Mouse (Mus musculus) kidney, embryonic 16.5 days (tissue): ENCODE results near the gene Hdhd5. TPM values are rescaled to one million over a fixed set of nuclear protein-coding genes. Genes with fewer than 3 reads are reported as not detected.
A peak's percentile ranks its signal among the peaks of the same experiment; 100 is the strongest.

Source experiments
- ATAC-seq: fragments of 200-750 bp; cut with Nextera tagmentation; 2 replicates; pipeline ENCODE4 v1.8.0; 2017; ENCODE audit warnings: moderate TSS enrichment; ENCODE audit not compliant: low FRiP score, low TSS enrichment
- H3K27ac ChIP-seq: fragments of 300-500 bp; sonication (generic); 2 replicates; pipeline ENCODE4 v1.5.1; 2014; ENCODE audit warnings: low read length
- H3K27me3 ChIP-seq: fragments of 300-500 bp; sonication (generic); 2 replicates; pipeline ENCODE4 v1.6.1; 2014; ENCODE audit warnings: low read length, control low read depth, mixed read lengths; ENCODE audit not compliant: insufficient read depth
- H3K36me3 ChIP-seq: fragments of 300-500 bp; sonication (generic); 2 replicates; pipeline ENCODE4 v1.6.1; 2014; ENCODE audit warnings: low read length, control low read depth, mixed read lengths; ENCODE audit not compliant: insufficient read depth
- H3K4me1 ChIP-seq: fragments of 300-500 bp; sonication (generic); 2 replicates; pipeline ENCODE4 v1.6.1; 2014; ENCODE audit warnings: low read length, control low read depth, mixed read lengths; ENCODE audit not compliant: insufficient read depth
- H3K4me2 ChIP-seq: fragments of 300-500 bp; sonication (generic); replicated peaks from 2 replicates; pipeline ENCODE4 v1.6.1; 2014; ENCODE audit warnings: low read depth, low read length
- H3K4me3 ChIP-seq: fragments of 300-500 bp; sonication (generic); 2 replicates; pipeline ENCODE4 v1.5.1; 2014; ENCODE audit warnings: mild to moderate bottlenecking, low read length
- H3K9ac ChIP-seq: fragments of 300-500 bp; sonication (generic); replicated peaks from 2 replicates; pipeline ENCODE4 v1.6.1; 2014; ENCODE audit warnings: low read length
- H3K9me3 ChIP-seq: fragments of 300-500 bp; sonication (generic); 2 replicates; pipeline ENCODE4 v1.6.1; 2016; ENCODE audit warnings: low read length, control low read depth
- WGBS: fragments of 180-500 bp; shearing (Covaris S2); extraction: QIAGEN DNeasy Blood & Tissue Kit; methylation state at CpG from one replicate; pipeline ENCODE4 v1.1.7; 2014; 5-methylcytosine and 5-hydroxymethylcytosine counted together
- polyA plus RNA-seq: library from polyadenylated mRNA; unstranded; fragments of >200 nt; fragmentation: Nextera tagmentation; extraction: Ambion mirVana; gene quantifications from 2 replicates; pipeline ENCODE4 v1.2.1, GENCODE M21; 2015

The Hdhd5 gene
- polyA plus RNA-seq, 1 experiment from 2014 or later, result 22.1 TPM

DNA sequence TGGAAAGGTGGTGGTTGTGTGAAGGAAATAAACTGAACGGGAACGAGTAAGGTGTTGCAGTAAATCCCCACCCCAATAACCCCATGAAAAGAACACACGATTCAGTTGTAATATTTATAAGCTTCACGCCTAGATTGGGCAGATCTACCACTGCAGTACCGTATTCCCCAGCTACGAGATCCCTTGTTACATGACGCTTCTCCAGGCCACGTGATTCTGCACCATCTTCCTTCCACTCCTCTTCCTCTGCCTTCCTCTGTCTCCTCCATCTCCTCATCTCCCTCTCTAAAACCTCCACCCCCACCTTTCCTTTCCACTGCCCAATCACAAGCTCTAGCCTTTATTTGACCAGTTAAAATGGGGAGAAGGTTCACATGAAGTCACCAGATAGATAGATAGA lies 25.5 kb upstream of the Hdhd5 start:
- Histone ChIP-seq H3K9me3 (no peaks in the 10 kb centered on the region), H3K27ac (no peak overlapping the region)

DNA sequence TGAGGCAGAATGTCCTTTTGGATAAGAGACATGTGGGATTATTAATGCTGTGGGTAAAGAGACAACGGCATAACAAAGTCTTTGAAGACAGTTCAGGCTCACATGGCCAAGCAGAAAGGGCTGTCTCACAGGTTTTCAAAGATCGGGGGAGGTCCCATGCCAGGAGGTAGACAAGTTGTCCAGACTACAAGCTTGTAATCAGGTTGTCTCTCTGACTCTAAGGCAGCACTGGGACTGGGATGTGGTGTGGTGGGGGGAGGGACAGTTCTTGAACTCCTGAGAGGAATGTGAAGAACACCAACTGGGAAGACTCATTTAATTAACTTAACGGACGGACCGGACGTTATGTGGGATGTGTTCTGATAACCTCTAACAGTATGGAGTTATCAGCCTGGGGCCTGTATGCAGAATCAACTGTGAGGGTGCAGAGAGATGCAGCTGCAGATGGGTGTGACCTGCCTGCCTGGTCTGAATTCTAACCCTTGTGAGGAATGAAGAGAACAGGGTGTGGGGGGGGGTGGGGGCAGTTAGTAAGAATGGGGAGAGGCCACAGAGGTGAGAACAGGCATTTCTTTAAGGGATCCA lies 25.0 kb upstream of the Hdhd5 start:
- Histone ChIP-seq H3K36me3 (no peaks in the 10 kb centered on the region), H3K4me2 (no peak overlapping the region), H3K4me1 (no peaks in the 10 kb centered on the region), H3K27me3 (no peaks in the 10 kb centered on the region), H3K27ac (no peak overlapping the region), H3K9ac (no peak overlapping the region), H3K9me3 (no peaks in the 10 kb centered on the region), H3K4me3 (no peak overlapping the region)
- ATAC-seq, result no peak
- 87% methylated on average over 6 of the region's 6 CpGs for WGBS

More for the DNA sequence above, 25.5 kb upstream of the Hdhd5 start:
- Histone ChIP-seq H3K4me3 (no peak overlapping the region), H3K4me2 (no peak overlapping the region), H3K36me3 (no peaks in the 10 kb centered on the region), H3K9ac (no peak overlapping the region), H3K27me3 (no peaks in the 10 kb centered on the region), H3K4me1 (no peaks in the 10 kb centered on the region)
- WGBS, result 87% methylated on average over 8 of the region's 8 CpGs
- ATAC-seq, result no peak

DNA sequence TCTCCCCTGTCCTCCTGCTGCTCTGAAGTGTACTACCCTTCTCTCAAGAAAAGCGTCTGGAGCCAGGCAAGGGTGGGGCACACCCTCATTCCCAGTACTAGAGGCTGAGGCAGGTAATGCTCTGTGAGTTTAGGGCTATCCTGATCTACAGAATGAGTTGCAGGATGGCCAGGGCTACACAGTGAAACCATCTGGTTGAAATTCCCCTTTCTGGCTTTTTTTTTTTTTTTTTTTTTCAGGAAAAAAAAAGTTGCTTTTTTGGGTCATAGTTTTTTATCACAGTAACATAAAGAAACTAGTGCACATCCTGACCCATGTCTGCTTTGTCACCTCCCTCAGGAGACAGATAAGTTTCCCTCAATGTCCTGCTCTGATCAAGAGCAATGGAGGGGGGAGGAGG lies 24.0 kb upstream of the Hdhd5 start:
- no peaks in the 10 kb centered on the region for H3K9me3 ChIP-seq
- no peaks in the 10 kb centered on the region for H3K27me3 ChIP-seq
- H3K27ac ChIP-seq, result no peak overlapping the region
- H3K4me2 ChIP-seq, result no peak overlapping the region
- WGBS, result 57% methylated on average over 1 of the region's 1 CpGs
- ATAC-seq, result no peak
- H3K4me3 ChIP-seq, result no peak overlapping the region
- no peaks in the 10 kb centered on the region for H3K4me1 ChIP-seq
- H3K9ac ChIP-seq, result no peak overlapping the region
- no peaks in the 10 kb centered on the region for H3K36me3 ChIP-seq

DNA sequence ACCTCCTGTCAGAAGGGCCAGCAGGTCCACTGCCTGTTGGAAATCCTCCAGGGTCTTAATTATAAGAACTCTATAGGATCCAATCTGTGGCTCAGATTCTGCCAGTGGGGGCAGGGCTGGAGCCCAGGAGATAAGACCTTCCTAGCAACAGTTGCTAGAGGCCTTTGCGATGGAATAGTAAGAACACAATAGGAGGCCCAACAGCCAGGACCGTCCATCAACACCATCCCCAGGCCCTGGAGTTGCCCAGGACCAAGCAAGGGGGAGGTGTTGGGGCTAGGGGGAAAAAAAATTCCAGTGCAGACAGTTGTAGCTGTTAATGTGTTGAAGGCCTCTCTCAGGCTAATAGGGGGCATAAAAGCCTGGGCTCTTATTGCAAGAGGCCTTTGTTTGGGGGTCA lies 19.1 kb upstream of the Hdhd5 start:
- no peaks in the 10 kb centered on the region for H3K4me1 ChIP-seq
- H3K27ac ChIP-seq, result no peak overlapping the region
- H3K36me3 ChIP-seq, result no peaks in the 10 kb centered on the region
- ATAC-seq, result no peak
- H3K27me3 ChIP-seq, result no peaks in the 10 kb centered on the region
- 39% methylated on average over 2 of the region's 2 CpGs for WGBS
- H3K9me3 ChIP-seq, result no peaks in the 10 kb centered on the region
- H3K9ac ChIP-seq, result no peak overlapping the region
- no peak overlapping the region for H3K4me2 ChIP-seq
- H3K4me3 ChIP-seq, result no peak overlapping the region

GRCm38 (mm10) chr6:120548581-120548980 lies 17.5 kb upstream of the Hdhd5 start:
- no peak overlapping the region for H3K4me2 ChIP-seq
- no peak for ATAC-seq
- H3K27ac ChIP-seq, result no peak overlapping the region
- H3K9me3 ChIP-seq, result no peaks in the 10 kb centered on the region
- no peaks in the 10 kb centered on the region for H3K27me3 ChIP-seq
- H3K4me3 ChIP-seq, result no peak overlapping the region
- H3K4me1 ChIP-seq, result no peaks in the 10 kb centered on the region
- H3K36me3 ChIP-seq, result no peaks in the 10 kb centered on the region
- WGBS, result 91% methylated on average over 3 of the region's 3 CpGs
- no peak overlapping the region for H3K9ac ChIP-seq

DNA sequence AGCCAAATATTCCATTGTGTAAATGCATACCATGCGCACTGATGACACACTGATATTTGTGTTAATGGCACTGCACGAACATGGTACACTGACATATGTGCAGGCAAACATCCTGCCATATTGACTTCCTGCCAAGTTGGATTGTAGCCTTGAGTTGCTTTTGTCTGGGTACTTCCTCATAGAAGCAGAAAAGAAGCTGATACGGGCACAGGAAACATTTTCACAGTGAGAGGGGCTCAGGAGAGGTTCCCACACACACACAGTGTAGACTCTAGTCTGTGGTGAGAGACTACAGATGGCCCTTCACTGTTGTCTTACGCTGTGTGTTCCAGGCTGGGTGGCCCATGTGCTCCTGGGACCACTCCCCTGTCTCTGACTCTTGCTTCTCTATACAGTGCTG lies 15.9 kb upstream of the Hdhd5 start:
- H3K9me3 ChIP-seq, result no peaks in the 10 kb centered on the region
- H3K9ac ChIP-seq, result no peak overlapping the region
- no peak for ATAC-seq
- no peak overlapping the region for H3K4me2 ChIP-seq
- no peaks in the 10 kb centered on the region for H3K27me3 ChIP-seq
- WGBS, result 85% methylated on average over 4 of the region's 4 CpGs
- no peaks in the 10 kb centered on the region for H3K4me1 ChIP-seq
- no peak overlapping the region for H3K4me3 ChIP-seq
- H3K27ac ChIP-seq, result no peak overlapping the region
- no peaks in the 10 kb centered on the region for H3K36me3 ChIP-seq

DNA sequence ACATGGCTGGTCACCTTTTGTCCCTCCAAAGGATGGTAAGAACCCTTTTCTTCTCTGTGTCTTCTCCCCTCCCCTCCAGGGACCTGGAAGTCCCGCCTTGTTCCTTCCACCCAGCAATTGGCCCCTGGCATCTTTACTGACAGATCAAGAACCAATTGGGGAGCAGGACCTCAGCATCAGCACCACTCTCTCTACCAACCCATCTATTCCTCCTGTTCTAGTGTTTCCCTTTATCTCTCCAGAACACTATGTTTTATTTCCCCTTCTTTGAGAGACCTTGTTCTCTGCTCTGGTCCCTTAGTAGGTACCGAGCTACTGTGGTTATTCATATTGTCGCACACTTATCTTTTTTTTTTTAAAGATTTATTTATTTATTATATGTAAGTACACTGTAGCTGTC lies 15.2 kb upstream of the Hdhd5 start:
- 88% methylated on average over 3 of the region's 3 CpGs for WGBS
- no peak overlapping the region for H3K27ac ChIP-seq
- no peaks in the 10 kb centered on the region for H3K27me3 ChIP-seq
- no peaks in the 10 kb centered on the region for H3K4me1 ChIP-seq
- H3K4me3 ChIP-seq, result no peak overlapping the region
- no peaks in the 10 kb centered on the region for H3K36me3 ChIP-seq
- H3K9ac ChIP-seq, result no peak overlapping the region
- ATAC-seq, result no peak
- no peak overlapping the region for H3K4me2 ChIP-seq
- H3K9me3 ChIP-seq, result no peaks in the 10 kb centered on the region

GRCm38 (mm10) chr6:120542061-120542460 lies 10.9 kb upstream of the Hdhd5 start:
- no peaks in the 10 kb centered on the region for H3K27me3 ChIP-seq
- H3K4me2 ChIP-seq, result no peak overlapping the region
- no peak overlapping the region for H3K27ac ChIP-seq
- H3K36me3 ChIP-seq, result no peaks in the 10 kb centered on the region
- no peaks in the 10 kb centered on the region for H3K9me3 ChIP-seq
- H3K9ac ChIP-seq, result no peak overlapping the region
- no peak for ATAC-seq
- H3K4me3 ChIP-seq, result no peak overlapping the region
- peaks cover 8% of the 10 kb centered on the region; the same call in 1 of the 2 replicates for H3K4me1 ChIP-seq
- 17% methylated on average over 1 of the region's 1 CpGs for WGBS

GRCm38 (mm10) chr6:120541386-120541785 lies 10.3 kb upstream of the Hdhd5 start:
- ATAC-seq, result no peak
- Histone ChIP-seq H3K27ac (no peak overlapping the region), H3K9ac (no peak overlapping the region), H3K9me3 (no peaks in the 10 kb centered on the region), H3K4me1 (peaks cover 8% of the 10 kb centered on the region; the same call in 1 of the 2 replicates), H3K4me3 (no peak overlapping the region), H3K27me3 (no peaks in the 10 kb centered on the region), H3K36me3 (no peaks in the 10 kb centered on the region), H3K4me2 (no peak overlapping the region)
- WGBS, result 29% methylated on average over 2 of the region's 2 CpGs

DNA sequence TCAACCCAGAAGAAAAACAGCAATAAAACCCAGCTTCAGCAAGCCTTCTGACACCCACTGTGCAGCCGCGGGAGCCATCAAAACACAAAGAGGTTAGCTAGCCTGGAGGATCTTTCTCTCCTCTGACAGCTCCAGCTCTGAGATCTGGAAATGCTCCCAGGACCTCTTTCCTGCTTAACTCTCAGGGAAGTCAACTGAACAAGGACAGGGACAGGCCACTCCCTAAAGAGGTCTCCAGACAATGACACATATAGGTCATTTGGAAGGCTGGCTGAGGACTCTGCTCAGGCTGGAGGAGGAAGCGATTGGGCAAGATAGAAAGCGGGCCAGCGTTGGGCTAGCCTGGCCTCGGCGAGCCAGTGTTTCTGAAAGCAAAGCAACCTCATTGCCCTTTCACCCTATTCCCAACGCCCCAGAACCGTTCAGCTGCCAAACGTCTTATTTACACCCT lies 8.7 kb upstream of the Hdhd5 start:
- peak overlapping the region; percentile 51; the same call in 1 of the 2 replicates for H3K4me2 ChIP-seq
- no peaks in the 10 kb centered on the region for H3K9me3 ChIP-seq
- no peak; the same call in 1 of the 2 replicates for ATAC-seq
- 29% methylated on average over 10 of the region's 10 CpGs for WGBS
- no peaks in the 10 kb centered on the region for H3K36me3 ChIP-seq
- no peak overlapping the region for H3K27ac ChIP-seq
- 0 out of 2 replicates have a peak overlapping the region, but pooled peaks have one; percentile 48 for H3K9ac ChIP-seq
- peaks cover 8% of the 10 kb centered on the region; the same call in 1 of the 2 replicates for H3K4me1 ChIP-seq
- H3K27me3 ChIP-seq, result no peaks in the 10 kb centered on the region
- no peak overlapping the region for H3K4me3 ChIP-seq
